Mouse (Mus musculus) lung, postnatal 0 days (tissue): ENCODE results near the gene Mrps7.

Source experiments
- CTCF ChIP-seq: IDR thresholded peaks from 2 replicates; pipeline ENCODE4 v1.5.1; 2016; ENCODE audit warnings: antibody characterized with exemption, mild to moderate bottlenecking
- EP300 ChIP-seq: IDR thresholded peaks from 2 replicates; pipeline ENCODE4 v1.6.1; 2016; ENCODE audit warnings: antibody characterized with exemption, mild to moderate bottlenecking, control low read depth

DNA sequence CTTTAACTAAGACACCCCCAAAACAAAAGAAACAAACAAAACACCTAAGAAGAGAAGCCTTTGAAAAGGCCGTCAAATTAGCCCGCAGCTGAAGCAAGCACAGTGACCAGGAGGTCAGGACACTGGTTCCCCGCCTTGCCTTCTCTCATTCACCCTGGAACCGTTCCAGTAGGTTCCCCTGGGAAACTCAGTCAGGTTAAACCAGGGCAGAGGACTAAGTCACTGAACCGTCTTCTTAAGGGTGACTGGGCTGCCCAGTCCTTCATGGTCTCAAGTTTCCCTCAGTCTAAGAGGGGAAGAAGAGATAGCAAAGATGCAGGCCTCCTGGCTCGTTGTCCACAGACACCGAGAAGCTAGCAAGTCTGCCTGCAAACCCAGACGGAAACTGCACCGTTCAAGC lies 22.2 kb downstream of the Mrps7 start:
- TF ChIP-seq CTCF (no peak), EP300 (no peak)
